Mouse (Mus musculus) urinary bladder, adult 18-20 months (tissue): ENCODE data around the gene Olfr1047.
"Not testable (repeated sequence)": the region's sequence is repeated elsewhere in the genome, so short reads cannot be mapped to it uniquely, and the experiment has no call there.

Experiments
- DNase-seq, 2 experiments: peaks; one replicate each; pipeline ENCODE4 v3.0.0; 2022; ENCODE audit warnings: low spot score in 2 of 2, mixed read lengths in 2 of 2

The Olfr1047 gene

DNA sequence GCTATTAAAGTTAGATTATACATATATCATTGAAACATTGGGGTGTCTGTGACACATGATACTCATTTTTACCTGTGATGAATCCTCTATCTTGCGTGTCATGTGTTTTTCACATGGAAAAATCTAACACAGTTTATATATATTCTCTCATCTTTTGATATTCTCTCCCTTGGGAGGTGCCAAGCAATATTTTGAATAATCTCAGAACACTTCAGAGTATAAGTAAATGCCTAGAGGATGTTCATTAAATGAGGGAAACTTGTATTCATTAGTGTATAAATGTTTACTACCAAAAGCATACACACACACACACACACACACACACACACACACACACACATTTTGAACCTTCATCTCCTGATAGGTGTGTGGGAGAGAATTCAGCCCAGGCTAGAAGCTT, at the start of gene Olfr1047:
TSS of gene Olfr1047 (minus strand) at position 101 of the 400 bp plus-strand sequence.
- DNase-seq: no peak

- DNase-seq: not testable (repeated sequence)
Observed at GRCm38 (mm10) chr2:86278988-86279387, 47.8 kb upstream of the Olfr1047 start, which contains the start of gene Olfr1051. Olfr1051 (minus strand) TSS chr2:86279088.

DNA sequence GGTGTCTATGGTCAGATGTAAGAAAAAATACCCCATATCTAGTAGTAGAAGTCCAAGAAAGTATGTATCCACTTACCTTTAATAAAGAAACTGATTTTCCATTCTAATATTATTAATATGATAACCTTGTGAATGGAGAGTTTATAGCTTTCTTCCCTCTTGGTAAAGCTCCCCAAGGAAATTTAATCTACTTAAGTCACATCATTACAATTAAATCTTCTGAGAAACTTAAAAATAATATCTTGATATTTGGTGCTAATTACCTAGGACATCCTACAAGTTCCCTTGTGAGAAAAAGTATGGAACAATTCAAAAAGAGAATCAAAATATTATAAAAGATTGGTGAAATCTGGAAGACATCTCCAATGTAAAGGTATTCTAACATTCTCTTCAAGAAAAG, 27.0 kb upstream of the Olfr1047 start, which contains the start of gene Olfr1049:
TSS of gene Olfr1049 (minus strand) at position 101 of the 400 bp plus-strand sequence.
- not testable (repeated sequence) for DNase-seq

DNA sequence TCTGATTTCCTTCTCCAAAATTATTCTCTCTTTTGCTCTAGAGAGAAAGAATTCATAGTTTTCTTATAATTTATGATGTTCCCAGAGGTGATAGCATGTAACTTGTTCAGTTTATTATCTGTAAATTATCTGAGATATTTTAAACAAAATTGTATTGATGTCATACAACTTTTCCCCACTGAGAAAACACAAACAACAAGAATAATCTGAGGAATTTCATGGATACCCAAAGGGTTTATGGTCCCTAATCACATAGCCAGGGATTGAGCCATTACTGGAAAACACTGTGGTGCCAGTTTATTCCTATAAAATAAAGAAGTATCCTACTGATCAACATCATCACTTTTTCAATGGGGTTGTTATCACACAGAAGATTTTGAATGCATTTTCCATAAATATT, 9.0 kb upstream of the Olfr1047 start, which contains the start of gene Olfr1048:
TSS of gene Olfr1048 (minus strand) at position 101 of the 400 bp plus-strand sequence.
- DNase-seq: no peak

- no peak for DNase-seq
Observed at GRCm38 (mm10) chr2:86219214-86219613, 12.0 kb downstream of the Olfr1047 start, which contains the start of gene Olfr1046. Olfr1046 (minus strand) TSS chr2:86219314.

GRCm38 (mm10) chr2:86202909-86203308, 28.3 kb downstream of the Olfr1047 start, which contains the start of gene Olfr1045:
Olfr1045 (minus strand) TSS chr2:86203009.
- no peak for DNase-seq

DNA sequence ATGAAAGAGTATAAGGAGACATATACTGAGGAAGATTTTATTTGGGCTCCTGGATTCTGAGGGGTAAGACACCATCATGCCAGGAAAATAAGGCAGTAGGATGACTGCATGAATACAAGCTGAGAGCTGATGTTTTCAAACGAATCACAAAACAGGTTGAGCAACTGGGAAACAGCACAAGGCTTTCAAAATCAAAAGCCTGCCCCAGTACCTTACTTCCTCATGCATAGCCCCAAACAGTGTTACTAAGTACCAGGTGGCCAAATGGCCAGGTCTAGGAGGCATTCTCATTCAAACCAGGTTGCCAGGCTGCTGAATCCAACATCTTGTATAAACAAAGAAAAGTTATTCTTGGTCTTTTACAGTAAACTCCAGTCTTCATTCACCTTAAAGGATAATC, 35.3 kb downstream of the Olfr1047 start:
- DNase-seq: no peak

- no peak for DNase-seq
Observed at GRCm38 (mm10) chr2:86185583-86185982, 45.6 kb downstream of the Olfr1047 start, which contains the start of gene Olfr52. Olfr52 (minus strand) TSS chr2:86185683.

DNA sequence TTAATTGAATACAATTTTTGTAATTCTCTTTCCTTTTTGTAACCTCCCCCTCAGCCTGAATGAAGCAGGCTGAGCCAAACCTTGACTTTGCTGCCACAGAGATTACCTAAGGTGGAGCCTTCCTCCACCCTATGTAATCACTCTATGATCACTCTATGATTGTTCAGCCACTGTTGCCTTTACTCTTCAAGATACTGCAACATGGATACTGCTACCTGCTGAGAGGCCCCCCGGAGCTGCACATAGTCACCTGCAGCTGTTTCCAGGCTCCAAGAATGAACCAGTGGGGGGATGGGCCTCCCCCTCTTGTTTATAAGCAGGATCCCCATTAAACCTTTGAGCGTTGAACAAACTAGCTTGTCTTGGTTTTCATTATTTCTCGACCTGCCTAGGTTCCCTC, 51.3 kb downstream of the Olfr1047 start:
- DNase-seq: no peak

GRCm38 (mm10) chr2:86177720-86178119, 53.5 kb downstream of the Olfr1047 start, which contains the start of gene Olfr1044:
Olfr1044 (minus strand) TSS chr2:86177820.
- no peak for DNase-seq
